Mouse (Mus musculus) thymus, postnatal 14 days (tissue): ENCODE results near the gene Nkx6-1.

Experiments used
- DNase-seq: peaks from one replicate; pipeline ENCODE4 v3.0.0; 2021

Nkx6-1 gene

DNA sequence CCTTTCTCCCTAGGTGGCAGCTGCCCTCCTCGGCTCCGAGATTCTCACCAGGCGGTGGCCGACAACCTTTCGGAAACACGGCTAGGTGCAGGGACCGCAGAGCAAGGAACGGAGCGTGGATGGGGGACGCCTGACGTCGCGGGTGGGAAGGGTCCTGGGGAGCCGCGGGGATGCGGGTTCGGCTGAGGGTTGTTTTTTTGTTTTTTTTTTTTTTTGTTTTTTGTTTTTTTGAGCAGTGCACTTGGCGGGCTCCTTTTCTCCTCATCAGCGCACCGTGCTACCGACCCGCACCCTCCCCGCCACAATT, 5.9 kb downstream of the Nkx6-1 start:
- no peak for DNase-seq

- no peak for DNase-seq
Observed at GRCm38 (mm10) chr5:101658188-101658983, 6.4 kb downstream of the Nkx6-1 start.

DNA sequence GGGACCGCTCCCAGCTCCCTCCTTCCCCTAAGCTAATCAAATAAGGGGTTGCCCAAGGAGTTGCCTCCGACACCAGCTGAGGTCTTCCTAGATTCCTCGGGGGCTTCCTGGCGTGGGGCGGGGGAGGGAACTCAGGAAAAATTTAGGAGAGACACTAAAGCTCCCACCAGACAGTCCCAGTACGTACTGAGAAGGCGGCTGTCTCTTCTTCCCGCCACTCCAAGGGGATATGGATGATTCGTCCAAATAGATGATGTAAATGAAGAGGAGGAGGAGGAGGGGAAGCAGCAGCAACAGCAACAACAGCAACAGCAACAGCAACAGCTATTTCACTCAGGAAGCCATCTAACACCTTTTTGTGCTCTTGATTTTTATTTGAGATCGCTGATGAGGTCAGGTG, 7.1 kb downstream of the Nkx6-1 start:
- no peak for DNase-seq

- no peak for DNase-seq
Observed at GRCm38 (mm10) chr5:101656107-101656506, 8.7 kb downstream of the Nkx6-1 start.

- DNase-seq: no peak
Observed at GRCm38 (mm10) chr5:101655418-101655817, 9.4 kb downstream of the Nkx6-1 start.

DNA sequence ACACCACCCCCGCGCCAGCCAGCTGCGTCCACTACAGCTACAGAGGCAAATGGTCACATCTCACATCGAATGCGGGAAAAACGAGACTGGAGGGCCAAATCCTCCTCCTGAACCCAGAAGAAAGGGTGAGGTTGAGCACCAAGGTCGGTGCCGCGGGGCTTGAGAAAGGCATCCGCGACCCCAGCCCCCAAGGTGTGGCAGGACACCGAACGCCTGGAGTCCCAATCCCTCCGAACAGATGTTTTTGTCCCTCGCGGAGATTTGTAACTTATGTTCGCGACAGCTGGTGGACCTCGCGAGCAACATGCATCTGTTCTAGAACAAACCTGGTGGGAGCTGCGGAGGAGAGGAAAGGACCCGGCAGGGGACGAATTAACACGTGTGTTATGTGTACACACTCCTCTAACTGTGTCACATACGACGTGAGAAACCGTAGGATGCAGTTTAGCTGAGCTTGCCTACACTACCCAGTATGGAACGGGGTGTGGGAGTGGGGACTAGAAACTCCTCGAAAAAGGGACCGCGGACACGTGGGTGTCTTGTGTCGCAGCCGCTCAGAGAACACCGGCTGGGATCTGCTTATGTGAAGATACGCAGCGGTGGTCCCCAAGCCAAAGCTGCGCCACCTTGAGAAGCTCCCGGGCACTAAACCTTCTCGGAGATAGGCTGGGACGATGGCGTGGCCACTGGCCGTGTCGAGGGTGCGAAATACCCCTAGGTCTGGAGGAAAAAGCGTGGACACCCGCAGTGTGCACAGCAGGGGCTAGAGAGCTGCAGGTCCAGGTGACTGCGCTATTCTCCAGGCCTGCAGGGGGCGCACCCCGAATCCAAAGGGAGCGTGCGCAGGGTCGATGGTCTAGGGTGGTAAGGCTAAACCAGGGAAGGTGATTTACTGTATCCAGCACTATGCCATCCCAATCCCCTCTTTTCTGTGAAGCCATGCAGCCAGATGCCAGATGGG, 16.8 kb downstream of the Nkx6-1 start:
- peak; percentile 15 for DNase-seq

DNA sequence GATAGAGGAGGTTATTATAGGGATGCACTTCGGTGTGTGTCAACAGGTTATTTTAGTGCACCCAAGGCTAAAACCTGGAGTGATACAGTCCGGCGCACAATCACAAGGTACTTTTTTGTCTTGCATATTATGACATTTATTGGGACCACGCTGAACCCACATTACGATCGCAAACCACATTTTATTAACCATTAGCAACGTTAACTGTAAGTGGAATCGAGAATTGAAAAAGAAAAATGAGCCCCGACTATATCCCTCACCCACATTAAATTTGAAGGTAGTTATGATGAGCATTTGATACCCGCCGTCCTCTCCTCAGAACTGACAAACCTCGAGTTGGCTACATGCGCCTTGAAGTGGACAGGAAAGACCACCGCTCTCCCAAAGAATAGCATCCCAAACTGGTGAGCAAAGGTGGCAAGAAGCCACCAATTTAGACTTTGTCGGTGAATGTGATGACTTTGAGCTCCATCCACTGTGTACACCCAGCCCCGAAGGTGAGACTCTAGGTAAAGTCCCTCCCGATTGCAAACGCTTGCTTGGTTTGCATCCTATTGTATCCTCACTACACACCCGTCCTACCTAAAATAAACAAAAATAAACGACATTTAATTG, 17.7 kb downstream of the Nkx6-1 start:
- DNase-seq: no peak

DNA sequence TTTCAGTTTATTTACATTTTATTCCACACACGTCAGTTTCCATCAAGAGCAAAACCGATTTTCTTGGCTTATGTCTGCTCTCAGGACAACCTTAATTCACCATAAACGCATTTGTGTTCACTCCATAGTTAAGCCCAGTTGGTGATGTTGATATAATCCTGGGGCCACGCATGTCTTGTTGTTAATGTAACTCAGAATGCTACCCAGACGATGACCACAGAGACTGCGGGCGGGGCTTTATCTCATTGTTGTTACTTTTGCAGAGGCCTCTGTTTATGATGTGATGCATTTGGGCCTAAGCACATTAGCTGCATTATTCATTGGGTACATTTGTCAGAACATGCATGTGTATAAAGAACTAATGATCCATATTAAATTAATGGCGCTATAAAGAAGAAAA, 19.7 kb downstream of the Nkx6-1 start:
- DNase-seq: no peak

- no peak for DNase-seq
Observed at GRCm38 (mm10) chr5:101638101-101638500, 26.7 kb downstream of the Nkx6-1 start.
